8 mouse cellular contexts compared by ENCODE assay signal in genomic region chr14:120831847-120832613, GRCm38 (mm10).
DNase-seq lines count a peak whose midpoint lies in the region; ATAC-seq and TF ChIP-seq lines count a peak whose summit lies in the region.

No protein-coding gene starts in this region.

- 0 out of 2 replicates have a peak overlapping the region, but pooled peaks have one; percentile 2 for H3K27ac ChIP-seq in ES-Bruce4 (ENCODE audit: insufficient read depth, low read length)
- no peak overlapping the region; the same call in 1 of the 2 replicates for H3K27ac ChIP-seq in forebrain, embryonic 15.5 days (replicated peaks)

- ATAC-seq in cerebellum, adult (ENCODE audit: insufficient number of reproducible peaks, low FRiP score, low TSS enrichment), result peak; percentile 75
- ATAC-seq in forebrain, embryonic 15.5 days (replicated peaks), result peak; percentile 67
- ATAC-seq in neutrophil, adult 5-6 weeks (ENCODE audit: extremely low read depth, insufficient number of reproducible peaks, low FRiP score, poor library complexity, severe bottlenecking), result peak; percentile 92

- intact Hi-C loops in heart, postnatal 25 days (cut with DNase I), result loop anchor here (2.0 to 5.0 kb wide), 5 partner anchors 81 to 620 kb away; partner anchors contain the start of gene Farp1

- H3K4me1 ChIP-seq in ES-Bruce4 (ENCODE audit: control insufficient read depth, insufficient read depth, low read length), result no peaks in the 10 kb centered on the region
- H3K4me1 ChIP-seq in forebrain, embryonic 15.5 days, result peaks cover 10% of the 10 kb centered on the region
- H3K4me1 ChIP-seq in lung, adult 2 months (ENCODE audit: control insufficient read depth, insufficient read depth, low read length), result 0 out of 2 replicates have a peak, but pooled peaks cover 3% of the 10 kb centered on the region

- peak; percentile 77 for DNase-seq in heart, postnatal 25 days (ENCODE audit: low spot score)
- peak; percentile 89 to 96 for DNase-seq in layer of hippocampus, adult 18-20 months (ENCODE audit: low spot score in 2 of 2)
- DNase-seq in lung, adult 2 months, result peak; percentile 84
- DNase-seq in thymus, adult 18-20 months, result peak; percentile 71 to 72

- no peak overlapping the region for H3K9ac ChIP-seq in ES-Bruce4 (ENCODE audit: low read depth, poor library complexity, severe bottlenecking)
- peak overlapping the region; percentile 31; the same call in 1 of the 2 replicates for H3K9ac ChIP-seq in forebrain, embryonic 15.5 days (replicated peaks)

- 10% methylated on average over 23 of the region's 23 CpGs for WGBS in forebrain, embryonic 15.5 days
- WGBS in lung, adult 2 months, result 2% methylated on average over 23 of the region's 23 CpGs

- peak overlapping the region; percentile 44 for H3K4me2 ChIP-seq in forebrain, embryonic 15.5 days (replicated peaks)

- no peaks in the 10 kb centered on the region for H3K9me3 ChIP-seq in ES-Bruce4 (replicated peaks; ENCODE audit: control insufficient read depth, insufficient read depth, low read length, poor library complexity, severe bottlenecking)
- no peaks in the 10 kb centered on the region for H3K9me3 ChIP-seq in forebrain, embryonic 15.5 days

- H3K27me3 ChIP-seq in ES-Bruce4 (ENCODE audit: control insufficient read depth, insufficient read depth, low read length, poor library complexity, severe bottlenecking), result no peaks in the 10 kb centered on the region
- H3K27me3 ChIP-seq in forebrain, embryonic 15.5 days, result no peaks in the 10 kb centered on the region

- H3K36me3 ChIP-seq in ES-Bruce4 (ENCODE audit: control insufficient read depth, insufficient read depth, low read length, poor library complexity, severe bottlenecking), result no peaks in the 10 kb centered on the region
- H3K36me3 ChIP-seq in forebrain, embryonic 15.5 days, result no peaks in the 10 kb centered on the region

- 0 out of 2 replicates have a peak overlapping the region, but pooled peaks have one; percentile 18 for H3K4me3 ChIP-seq in ES-Bruce4 (ENCODE audit: low read depth, low read length)
- H3K4me3 ChIP-seq in forebrain, embryonic 15.5 days, result peak overlapping the region; percentile 30
- peak overlapping the region; percentile 52 for H3K4me3 ChIP-seq in lung, adult 2 months (replicated peaks; ENCODE audit: extremely low read depth, low read depth, low read length)

- TF ChIP-seq POLR2A in ES-Bruce4 (IDR thresholded peaks at IDR 0.05; ENCODE audit: insufficient read depth, low read length), result no peak
- TF ChIP-seq POLR2A in lung, adult 2 months (IDR thresholded peaks at IDR 0.05; ENCODE audit: borderline replicate concordance, extremely low read depth, low read depth, low read length), result peak; percentile 68; the same call in 1 of the 2 replicates

- TF ChIP-seq CTCF in ES-Bruce4 (IDR thresholded peaks at IDR 0.05; ENCODE audit: low read depth, low read length), result peak; percentile 94
- TF ChIP-seq CTCF in lung, adult 2 months (IDR thresholded peaks at IDR 0.05; ENCODE audit: insufficient read depth, low read length), result peak; percentile 98

- TF ChIP-seq EP300 in ES-Bruce4 (IDR thresholded peaks at IDR 0.05; ENCODE audit: insufficient read depth, low read depth, low read length), result no peak
